Mouse (Mus musculus): Measurements from ENCODE around the gene Tldc2. TPM values are rescaled to one million over a fixed set of nuclear protein-coding genes. Genes with fewer than 3 reads are reported as not detected.

The Tldc2 gene
- polyA plus RNA-seq, 1 experiment, result 6.0 TPM

DNA sequence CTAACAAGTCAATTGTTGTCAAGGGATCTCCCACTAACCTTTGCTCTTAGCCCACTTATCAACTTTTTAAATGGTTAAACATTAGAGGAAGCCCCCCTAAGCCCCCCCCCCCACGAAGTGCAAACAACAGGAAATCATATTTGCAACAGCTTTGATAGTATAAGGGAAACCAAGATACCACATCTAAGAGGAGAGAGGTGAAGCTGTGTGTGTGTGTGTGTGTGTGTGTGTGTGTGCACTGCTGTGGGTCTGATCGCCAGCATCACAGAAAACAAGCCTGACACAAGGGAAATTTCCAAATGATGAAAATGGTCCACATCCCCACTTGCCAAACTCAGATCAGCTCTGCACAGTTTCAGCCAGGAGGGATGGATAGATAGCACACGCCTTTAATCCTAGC, 32.2 kb downstream of the Tldc2 start:
- Histone ChIP-seq H3K4me1 (ENCODE audit: control insufficient read depth, insufficient read depth, low read length) (no peaks in the 10 kb centered on the region), H3K27me3 (ENCODE audit: control insufficient read depth, insufficient read depth, low read length) (no peaks in the 10 kb centered on the region), H3K27ac (ENCODE audit: insufficient read depth, low read length) (no peak overlapping the region), H3K4me3 (replicated peaks; ENCODE audit: insufficient read depth, low read depth, low read length) (no peak overlapping the region)
- 77% methylated on average over 3 of the region's 3 CpGs for WGBS
- no peak for DNase-seq
- TF ChIP-seq POLR2A (IDR thresholded peaks at IDR 0.05; ENCODE audit: borderline replicate concordance, insufficient read depth, low read length), result no peak
- TF ChIP-seq CTCF (IDR thresholded peaks at IDR 0.05; ENCODE audit: borderline replicate concordance, insufficient read depth, low read depth, low read length), result no peak

DNA sequence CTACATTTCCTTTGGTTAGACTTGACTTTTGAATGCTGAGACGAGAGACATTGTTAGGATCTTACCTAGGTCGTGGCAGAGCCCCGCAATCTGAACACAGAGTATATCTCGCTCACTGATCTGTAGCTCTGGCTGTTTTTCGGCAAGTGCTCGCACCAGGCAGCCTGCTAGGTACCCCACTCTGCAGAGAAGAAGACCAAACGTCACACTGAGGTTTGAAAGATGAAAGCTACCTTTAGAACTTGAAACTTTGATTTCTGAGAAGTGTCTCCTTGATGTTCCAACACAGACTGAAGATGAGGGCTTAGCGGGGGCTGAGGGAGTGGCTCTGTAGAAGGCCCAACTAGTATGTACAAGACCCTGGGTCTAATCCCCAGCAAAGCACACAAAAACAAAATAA, 34.9 kb downstream of the Tldc2 start:
- no peak for DNase-seq
- 93% methylated on average over 8 of the region's 8 CpGs for WGBS
- no peaks in the 10 kb centered on the region for H3K27me3 ChIP-seq (ENCODE audit: control insufficient read depth, insufficient read depth, low read length)
- H3K4me1 ChIP-seq (ENCODE audit: control insufficient read depth, insufficient read depth, low read length), result no peaks in the 10 kb centered on the region
- H3K27ac ChIP-seq (ENCODE audit: insufficient read depth, low read length), result no peak overlapping the region
- TF ChIP-seq POLR2A (IDR thresholded peaks at IDR 0.05; ENCODE audit: borderline replicate concordance, insufficient read depth, low read length), result no peak
- no peak for TF ChIP-seq CTCF (IDR thresholded peaks at IDR 0.05; ENCODE audit: borderline replicate concordance, insufficient read depth, low read depth, low read length)
- H3K4me3 ChIP-seq (replicated peaks; ENCODE audit: insufficient read depth, low read depth, low read length), result no peak overlapping the region

DNA sequence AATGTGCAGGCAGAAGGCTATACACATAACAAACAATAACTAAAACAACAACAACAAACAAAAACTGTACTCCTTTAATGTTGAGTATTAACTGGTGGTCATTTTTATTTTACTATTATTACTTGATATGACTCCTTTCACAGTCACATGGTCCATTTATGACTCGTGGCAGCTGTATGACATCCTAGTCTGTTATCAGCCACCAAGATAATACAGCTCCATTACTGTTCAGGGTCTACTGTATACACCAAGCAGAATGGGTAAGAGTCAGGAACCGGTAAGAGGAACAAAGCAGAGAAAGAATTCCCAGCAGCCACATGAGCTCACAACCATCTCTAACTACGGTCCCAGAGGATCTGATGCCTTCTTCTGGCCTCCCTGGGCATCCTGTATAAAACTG, 38.4 kb downstream of the Tldc2 start:
- no peak for DNase-seq
- H3K27me3 ChIP-seq (ENCODE audit: control insufficient read depth, insufficient read depth, low read length), result no peaks in the 10 kb centered on the region
- WGBS, result 91% methylated on average over 3 of the region's 3 CpGs
- no peak overlapping the region for H3K4me3 ChIP-seq (replicated peaks; ENCODE audit: insufficient read depth, low read depth, low read length)
- H3K27ac ChIP-seq (ENCODE audit: insufficient read depth, low read length), result no peak overlapping the region
- TF ChIP-seq POLR2A (IDR thresholded peaks at IDR 0.05; ENCODE audit: borderline replicate concordance, insufficient read depth, low read length) (no peak), CTCF (IDR thresholded peaks at IDR 0.05; ENCODE audit: borderline replicate concordance, insufficient read depth, low read depth, low read length) (no peak)
- no peaks in the 10 kb centered on the region for H3K4me1 ChIP-seq (ENCODE audit: control insufficient read depth, insufficient read depth, low read length)

DNA sequence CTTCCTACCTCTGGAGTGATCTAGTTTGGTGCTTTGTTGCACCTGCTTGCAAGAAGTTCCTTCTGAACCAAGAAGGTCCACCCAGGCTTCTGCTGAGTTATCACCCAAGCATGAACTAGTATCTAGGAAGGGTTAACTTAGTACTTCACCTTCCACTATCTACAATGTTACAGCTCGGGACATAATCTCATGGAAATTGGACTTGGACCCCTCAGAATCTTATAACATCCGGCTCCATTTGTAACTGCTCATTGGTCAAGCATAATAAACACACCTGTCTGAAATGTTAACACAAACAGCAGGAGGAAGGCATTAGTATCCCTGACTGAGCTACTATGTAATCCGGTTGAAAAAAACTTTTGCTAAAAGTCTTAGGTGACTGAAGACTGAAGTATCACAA, 40.5 kb downstream of the Tldc2 start:
- WGBS, result 88% methylated on average over 3 of the region's 3 CpGs
- H3K4me1 ChIP-seq (ENCODE audit: control insufficient read depth, insufficient read depth, low read length), result no peaks in the 10 kb centered on the region
- TF ChIP-seq CTCF (IDR thresholded peaks at IDR 0.05; ENCODE audit: borderline replicate concordance, insufficient read depth, low read depth, low read length), result no peak
- TF ChIP-seq POLR2A (IDR thresholded peaks at IDR 0.05; ENCODE audit: borderline replicate concordance, insufficient read depth, low read length), result no peak
- no peaks in the 10 kb centered on the region for H3K27me3 ChIP-seq (ENCODE audit: control insufficient read depth, insufficient read depth, low read length)
- H3K27ac ChIP-seq (ENCODE audit: insufficient read depth, low read length), result no peak overlapping the region
- DNase-seq, result no peak
- no peak overlapping the region for H3K4me3 ChIP-seq (replicated peaks; ENCODE audit: insufficient read depth, low read depth, low read length)

DNA sequence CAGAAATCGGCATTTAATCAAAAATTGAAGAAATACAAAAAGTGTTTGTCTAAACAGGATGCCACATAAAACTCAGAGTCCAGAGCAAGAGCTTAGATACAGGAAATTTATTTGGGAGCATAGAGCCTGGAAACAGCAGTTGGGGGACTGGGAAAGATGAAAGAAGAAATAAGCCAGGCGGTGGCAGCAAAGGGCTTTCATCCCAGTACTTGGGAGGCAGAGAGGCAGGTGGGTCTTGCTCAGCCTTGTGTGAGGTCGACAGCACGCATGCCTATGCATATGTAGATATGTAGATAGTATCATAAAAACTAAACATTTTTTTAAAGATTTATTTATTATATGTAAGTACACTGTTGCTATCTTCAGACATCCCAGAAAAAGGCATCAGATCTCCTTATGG, 41.2 kb downstream of the Tldc2 start:
- Histone ChIP-seq H3K4me3 (replicated peaks; ENCODE audit: insufficient read depth, low read depth, low read length) (no peak overlapping the region), H3K27ac (ENCODE audit: insufficient read depth, low read length) (no peak overlapping the region), H3K4me1 (ENCODE audit: control insufficient read depth, insufficient read depth, low read length) (no peaks in the 10 kb centered on the region), H3K27me3 (ENCODE audit: control insufficient read depth, insufficient read depth, low read length) (no peaks in the 10 kb centered on the region)
- WGBS, result 57% methylated on average over 4 of the region's 4 CpGs
- no peak for TF ChIP-seq CTCF (IDR thresholded peaks at IDR 0.05; ENCODE audit: borderline replicate concordance, insufficient read depth, low read depth, low read length)
- TF ChIP-seq POLR2A (IDR thresholded peaks at IDR 0.05; ENCODE audit: borderline replicate concordance, insufficient read depth, low read length), result no peak
- DNase-seq, result no peak

DNA sequence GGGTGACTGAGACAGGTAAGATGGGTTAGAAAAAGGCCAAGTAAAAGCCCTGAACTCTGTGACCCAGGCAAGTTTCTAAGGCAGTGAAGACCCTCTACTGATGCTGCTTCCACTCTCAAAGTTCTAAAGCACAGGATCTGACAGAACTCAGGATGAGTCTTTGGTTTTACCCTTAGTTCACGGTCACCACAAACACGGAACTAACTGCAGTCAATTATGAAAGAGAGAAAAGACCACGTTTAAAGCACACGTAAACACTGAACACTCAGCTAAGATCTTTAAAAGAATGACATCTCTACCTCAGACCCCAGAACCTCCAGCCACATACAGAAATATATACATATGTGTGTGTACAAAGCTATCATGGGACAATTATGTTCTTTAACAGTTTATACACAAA, 42.2 kb downstream of the Tldc2 start:
- TF ChIP-seq POLR2A (IDR thresholded peaks at IDR 0.05; ENCODE audit: borderline replicate concordance, insufficient read depth, low read length) (no peak), CTCF (IDR thresholded peaks at IDR 0.05; ENCODE audit: borderline replicate concordance, insufficient read depth, low read depth, low read length) (no peak)
- WGBS, result 95% methylated on average over 4 of the region's 4 CpGs
- no peak for DNase-seq

DNA sequence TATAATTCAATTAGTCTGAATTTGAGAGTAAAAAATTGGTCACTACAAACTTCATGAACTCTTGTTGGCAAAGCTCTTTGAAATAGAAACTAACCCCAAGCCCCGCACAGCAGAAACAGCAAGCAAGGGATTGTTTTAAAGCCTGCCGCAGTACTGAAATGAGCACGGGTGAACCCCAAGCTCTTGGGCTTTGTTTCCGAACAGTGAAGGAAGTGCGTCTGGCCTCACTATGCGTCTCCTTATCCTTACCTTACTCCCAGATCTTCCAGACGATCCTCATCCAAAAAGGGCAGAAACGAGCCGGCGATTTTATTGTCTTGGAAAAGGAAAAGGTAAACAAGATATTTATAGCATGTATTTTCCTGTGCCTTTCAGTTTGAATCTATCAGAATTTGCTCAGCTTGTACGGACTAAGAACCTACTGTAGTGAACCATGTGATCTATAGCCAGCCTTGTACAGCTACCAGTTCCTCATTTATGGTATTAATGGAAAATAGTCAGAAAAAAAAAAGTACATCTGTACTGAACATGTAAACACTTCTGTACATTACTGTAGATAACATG, 42.8 kb downstream of the Tldc2 start:
- WGBS, result 88% methylated on average over 11 of the region's 11 CpGs
- Histone ChIP-seq H3K4me3 (replicated peaks; ENCODE audit: insufficient read depth, low read depth, low read length) (no peak overlapping the region), H3K4me1 (ENCODE audit: control insufficient read depth, insufficient read depth, low read length) (no peaks in the 10 kb centered on the region), H3K27ac (ENCODE audit: insufficient read depth, low read length) (no peak overlapping the region), H3K27me3 (ENCODE audit: control insufficient read depth, insufficient read depth, low read length) (no peaks in the 10 kb centered on the region)
- no peak for DNase-seq
- TF ChIP-seq CTCF (IDR thresholded peaks at IDR 0.05; ENCODE audit: borderline replicate concordance, insufficient read depth, low read depth, low read length), result no peak
- TF ChIP-seq POLR2A (IDR thresholded peaks at IDR 0.05; ENCODE audit: borderline replicate concordance, insufficient read depth, low read length), result no peak

More for the DNA sequence above, 42.2 kb downstream of the Tldc2 start:
- Histone ChIP-seq H3K27me3 (ENCODE audit: control insufficient read depth, insufficient read depth, low read length) (no peaks in the 10 kb centered on the region), H3K27ac (ENCODE audit: insufficient read depth, low read length) (no peak overlapping the region), H3K4me1 (ENCODE audit: control insufficient read depth, insufficient read depth, low read length) (no peaks in the 10 kb centered on the region), H3K4me3 (replicated peaks; ENCODE audit: insufficient read depth, low read depth, low read length) (no peak overlapping the region)

DNA sequence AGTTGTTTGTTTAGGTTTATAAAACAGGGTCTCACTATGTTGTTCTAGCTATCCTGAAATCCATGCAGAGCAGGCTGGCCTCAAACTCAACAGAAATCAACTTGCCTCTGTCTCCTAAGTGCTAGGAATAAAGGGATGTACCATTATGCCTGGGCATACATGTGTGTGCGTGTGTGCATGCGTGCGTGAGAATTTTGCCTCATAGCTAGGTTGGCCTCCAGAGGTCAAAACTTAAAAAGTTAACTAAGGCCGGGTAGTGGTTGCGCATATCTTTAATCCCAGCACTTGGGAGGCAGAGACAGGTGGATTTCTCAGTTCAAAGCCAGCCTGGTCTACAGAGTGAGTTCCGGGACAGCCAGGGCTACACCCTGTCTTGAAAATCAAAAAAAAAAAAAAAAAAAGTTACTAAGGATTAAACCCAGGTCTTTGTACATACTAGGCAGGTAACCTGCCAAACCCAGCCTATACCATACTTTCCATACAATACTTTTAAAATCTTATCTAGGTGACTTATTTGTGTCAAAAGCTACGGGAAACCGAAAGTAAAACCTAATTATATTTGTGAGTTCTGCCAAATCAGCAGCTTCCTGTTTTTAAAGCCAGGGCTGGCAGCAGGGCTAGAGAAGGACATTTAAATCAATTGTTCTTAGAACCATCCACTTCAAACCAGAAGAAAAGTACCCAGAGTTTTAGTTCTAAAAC, 44.1 kb downstream of the Tldc2 start:
- no peak overlapping the region for H3K27ac ChIP-seq (ENCODE audit: insufficient read depth, low read length)
- no peaks in the 10 kb centered on the region for H3K4me1 ChIP-seq (ENCODE audit: control insufficient read depth, insufficient read depth, low read length)
- no peak for DNase-seq
- H3K4me3 ChIP-seq (replicated peaks; ENCODE audit: insufficient read depth, low read depth, low read length), result no peak overlapping the region
- 86% methylated on average over 8 of the region's 8 CpGs for WGBS
- no peak for TF ChIP-seq CTCF (IDR thresholded peaks at IDR 0.05; ENCODE audit: borderline replicate concordance, insufficient read depth, low read depth, low read length)
- no peak for TF ChIP-seq POLR2A (IDR thresholded peaks at IDR 0.05; ENCODE audit: borderline replicate concordance, insufficient read depth, low read length)
- no peaks in the 10 kb centered on the region for H3K27me3 ChIP-seq (ENCODE audit: control insufficient read depth, insufficient read depth, low read length)
